Comparison of ENCODE assay signal across 8 mouse cellular contexts in genomic region chr11:68657811-68658210, GRCm38 (mm10). TPM values are rescaled to one million over a fixed set of nuclear protein-coding genes. Genes with fewer than 3 reads are reported as not detected.
DNase-seq lines count a peak whose midpoint lies in the region; ATAC-seq and TF ChIP-seq lines count a peak whose summit lies in the region.

No protein-coding gene starts in this region.

- H3K9me3 ChIP-seq in heart, embryonic 15.5 days (replicated peaks), result no peaks in the 10 kb centered on the region

- intact Hi-C loops in left cerebral cortex, adult 2 months (cut with DNase I), result loop anchor here (1.0 kb wide), 1 partner anchor 33 kb away; the partner anchor contains the start of gene Myh10

- no peak overlapping the region for H3K9ac ChIP-seq in heart, embryonic 15.5 days

- H3K4me2 ChIP-seq in heart, embryonic 15.5 days, result peak overlapping the region; percentile 23; the same call in 1 of the 2 replicates

- H3K27ac ChIP-seq in heart, embryonic 15.5 days, result peak overlapping the region; percentile 87
- peak overlapping the region; percentile 80 for H3K27ac ChIP-seq in left cerebral cortex, adult 2 months

- WGBS in heart, embryonic 15.5 days, result 7% methylated on average over 9 of the region's 9 CpGs

- DNase-seq in cerebellum, postnatal 25 days, result peak; percentile 15 to 43
- DNase-seq in cerebellum, adult 9-11 months, result no peak
- DNase-seq in brain, embryonic 14.5 days (ENCODE audit: low read depth), result peak; percentile 79
- DNase-seq in left cerebral cortex, adult 2 months (ENCODE audit: extremely low spot score in 1 of 2, low spot score in 2 of 2), result peak; percentile 79 to 81
- DNase-seq in right cerebral cortex, postnatal 14 days, result peak; percentile 92
- DNase-seq in cerebellum, adult 9-10 months, result no peak
- no peak for DNase-seq in thymus, postnatal 25 days

- H3K36me3 ChIP-seq in heart, embryonic 15.5 days, result no peaks in the 10 kb centered on the region

- TF ChIP-seq CTCF in brain, embryonic 14.5 days (IDR thresholded peaks at IDR 0.05; ENCODE audit: borderline replicate concordance, extremely low read depth, insufficient read depth, insufficient read length), result no peak
- TF ChIP-seq CTCF in left cerebral cortex, adult 2 months (IDR thresholded peaks at IDR 0.05), result no peak

- H3K27me3 ChIP-seq in heart, embryonic 15.5 days, result no peaks in the 10 kb centered on the region

- no peak for TF ChIP-seq POLR2A in brain, embryonic 14.5 days (IDR thresholded peaks at IDR 0.05; ENCODE audit: borderline replicate concordance, extremely low read depth, insufficient read depth, insufficient read length, poor library complexity, severe bottlenecking)

- peak; percentile 94 for ATAC-seq in heart, embryonic 15.5 days (replicated peaks; ENCODE audit: insufficient number of reproducible peaks, insufficient read depth, low FRiP score, low read depth)

- peaks cover 44% of the 10 kb centered on the region for H3K4me1 ChIP-seq in heart, embryonic 15.5 days (replicated peaks)

- H3K4me3 ChIP-seq in heart, embryonic 15.5 days, result no peak overlapping the region
- H3K4me3 ChIP-seq in left cerebral cortex, adult 2 months, result no peak overlapping the region

RNA-seq across cellular contexts. Expression of gene Myh10, which starts 33.5 kb away (rescaled TPM):
- polyA plus RNA-seq in brain, embryonic 14.5 days (2012; rRNA removed), result 141 and 189 TPM in 2 replicates
- 90.9 and 110 TPM in 2 replicates for polyA plus RNA-seq in heart, embryonic 15.5 days (2015; fragmentation: Nextera tagmentation; extraction: Ambion mirVana)
- total RNA-seq in left cerebral cortex, adult 2 months (2021), result 100 to 1,000 TPM; 219 to 221 TPM

Comparison
In these comparisons a context has a peak if more than half of its experiments do, and no peak if none do; other contexts are left out.
1. DNase-seq: peak in cerebellum, postnatal 25 days (2 of 2), brain, embryonic 14.5 days (single experiment), left cerebral cortex, adult 2 months (2 of 2) and right cerebral cortex, postnatal 14 days (single experiment); none in cerebellum, adult 9-11 months (single experiment), cerebellum, adult 9-10 months (single experiment) and thymus, postnatal 25 days (single experiment).